Mouse (Mus musculus): ENCODE data around the gene Tln1. TPM values are rescaled to one million over a fixed set of nuclear protein-coding genes. Genes with fewer than 3 reads are reported as not detected.
"Not testable (repeated sequence)": the region's sequence is repeated elsewhere in the genome, so short reads cannot be mapped to it uniquely, and the experiment has no call there.

Gene Tln1
- polyA plus RNA-seq, 1 experiment from 2014 or later: 66.2 TPM

DNA sequence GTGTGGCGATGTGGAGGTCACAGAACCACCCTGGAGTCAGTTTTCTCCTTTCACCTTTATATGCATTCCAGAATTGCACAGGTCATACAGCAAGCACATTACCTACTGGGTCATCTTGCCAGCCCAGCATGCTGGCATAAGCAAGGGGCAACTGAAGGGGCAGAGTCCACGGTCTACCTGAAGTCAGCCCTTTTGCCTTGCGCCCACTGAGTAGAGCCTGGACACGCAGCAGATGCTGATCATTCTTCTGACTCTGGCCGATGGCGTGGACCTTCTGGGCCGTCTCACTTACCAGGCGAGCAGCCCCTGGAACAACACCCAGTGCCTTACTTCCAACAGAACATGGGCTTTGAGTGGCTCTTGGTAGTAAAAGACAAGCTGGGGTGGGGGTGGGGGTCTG is 65.1 kb downstream of the Tln1 start:
- no peak overlapping the region for H3K9ac ChIP-seq

DNA sequence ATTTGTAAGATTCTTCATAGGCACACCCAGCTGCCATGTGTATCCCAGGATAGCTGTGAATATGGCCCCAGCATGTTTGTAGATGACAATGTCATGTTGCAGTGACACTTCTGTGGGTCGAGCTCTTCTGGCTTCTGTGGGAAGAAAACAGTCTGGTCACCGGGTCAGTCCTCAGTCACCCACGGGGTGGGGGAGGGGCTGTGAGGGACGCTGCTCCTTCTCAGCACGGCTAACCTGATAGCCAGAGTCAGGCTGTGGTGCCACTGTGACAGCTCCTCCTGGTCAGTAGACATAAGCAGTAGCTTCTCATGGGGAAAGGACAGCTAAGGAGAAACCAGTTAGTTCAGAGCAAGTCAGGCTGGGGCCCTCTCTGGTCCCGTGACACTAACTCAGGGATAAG is 65.9 kb downstream of the Tln1 start:
- ATAC-seq (ENCODE audit: low FRiP score, low read depth): no peak
- Histone ChIP-seq H3K36me3 (0 out of 2 replicates have a peak, but pooled peaks cover 6% of the 10 kb centered on the region), H3K4me3 (no peak overlapping the region), H3K9me3 (no peaks in the 10 kb centered on the region), H3K4me1 (replicated peaks) (peaks cover 25% of the 10 kb centered on the region), H3K4me2 (no peak overlapping the region), H3K9ac (no peak overlapping the region), H3K27ac (replicated peaks) (no peak overlapping the region), H3K27me3 (no peaks in the 10 kb centered on the region)
- WGBS: 68% methylated on average over 6 of the region's 6 CpGs

More for the DNA sequence above, 65.1 kb downstream of the Tln1 start:
- no peak overlapping the region for H3K27ac ChIP-seq (replicated peaks)
- WGBS: 96% methylated on average over 8 of the region's 8 CpGs
- H3K9me3 ChIP-seq: no peaks in the 10 kb centered on the region
- H3K4me1 ChIP-seq (replicated peaks): peaks cover 25% of the 10 kb centered on the region
- no peak overlapping the region for H3K4me3 ChIP-seq
- H3K4me2 ChIP-seq: 0 out of 2 replicates have a peak overlapping the region, but pooled peaks have one; percentile 90
- H3K36me3 ChIP-seq: 0 out of 2 replicates have a peak, but pooled peaks cover 6% of the 10 kb centered on the region
- no peak for ATAC-seq (ENCODE audit: low FRiP score, low read depth)
- no peaks in the 10 kb centered on the region for H3K27me3 ChIP-seq

DNA sequence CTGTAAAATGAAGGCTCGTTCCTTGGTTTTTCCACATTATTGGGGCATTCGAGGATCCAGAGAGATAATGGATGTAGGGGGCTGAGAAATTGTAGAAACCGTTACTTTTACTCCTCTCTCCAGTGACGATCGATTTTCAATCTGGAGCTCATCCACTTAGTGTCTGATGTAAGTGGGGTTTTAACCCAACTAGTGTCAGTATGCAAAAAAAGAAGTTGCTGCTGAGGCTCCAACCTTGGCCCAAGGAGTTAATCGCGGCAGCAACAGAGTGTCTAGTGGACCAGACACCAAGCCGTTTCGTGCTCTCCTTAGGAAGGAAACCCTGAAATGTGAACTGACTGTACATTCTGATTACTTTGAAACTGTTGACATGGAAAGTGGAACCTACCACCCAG is 68.6 kb downstream of the Tln1 start:
- WGBS: 1% methylated on average over 9 of the region's 9 CpGs
- peak overlapping the region; percentile 81 for H3K4me3 ChIP-seq
- no peak for ATAC-seq (ENCODE audit: low FRiP score, low read depth)
- 0 out of 2 replicates have a peak, but pooled peaks cover 6% of the 10 kb centered on the region for H3K36me3 ChIP-seq
- H3K4me2 ChIP-seq: peak overlapping the region; percentile 71
- peaks cover 17% of the 10 kb centered on the region for H3K4me1 ChIP-seq (replicated peaks)
- no peaks in the 10 kb centered on the region for H3K9me3 ChIP-seq
- peak overlapping the region; percentile 92 for H3K9ac ChIP-seq
- H3K27ac ChIP-seq (replicated peaks): peak overlapping the region; percentile 94
- H3K27me3 ChIP-seq: no peaks in the 10 kb centered on the region

DNA sequence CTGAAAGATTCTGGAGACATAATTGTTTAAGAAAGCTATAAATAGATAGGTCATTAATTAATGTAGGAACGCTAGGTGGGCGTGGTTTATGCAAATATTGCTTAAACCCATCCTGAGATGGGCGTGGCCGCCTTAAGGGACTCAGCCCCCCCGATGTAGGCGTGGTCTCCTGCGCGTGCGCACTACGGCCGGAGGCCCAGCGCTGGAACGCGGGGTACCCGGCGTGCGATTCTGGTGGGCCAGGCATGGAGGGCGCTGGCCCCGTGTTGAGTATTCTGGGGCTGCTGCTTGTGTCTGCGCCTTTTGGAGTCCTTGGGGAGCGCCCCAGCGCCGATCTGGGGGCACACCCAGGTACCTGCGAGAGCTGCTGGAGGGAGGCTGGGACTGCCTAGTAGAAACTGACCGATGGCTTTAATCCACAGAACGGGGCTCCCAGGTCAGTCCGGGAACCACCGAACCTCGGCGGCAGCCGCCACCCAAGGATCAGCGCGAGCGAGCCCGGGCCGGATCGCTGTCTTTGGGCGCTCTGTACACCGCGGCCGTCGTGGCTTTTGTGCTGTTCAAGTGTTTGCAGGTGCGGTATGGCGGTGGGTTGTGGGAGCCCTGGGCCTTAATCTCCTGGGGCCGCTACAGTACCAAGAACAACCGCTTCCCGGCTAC is 69.2 kb downstream of the Tln1 start:
- WGBS: under 1% methylated on average over 47 of the region's 47 CpGs
- H3K4me2 ChIP-seq: peak overlapping the region; percentile 71
- H3K27ac ChIP-seq (replicated peaks): peak overlapping the region; percentile 94
- peak overlapping the region; percentile 81 for H3K4me3 ChIP-seq
- peaks cover 16% of the 10 kb centered on the region for H3K4me1 ChIP-seq (replicated peaks)
- H3K27me3 ChIP-seq: no peaks in the 10 kb centered on the region
- ATAC-seq (ENCODE audit: low FRiP score, low read depth): peak; percentile 90
- peak overlapping the region; percentile 92 for H3K9ac ChIP-seq
- no peaks in the 10 kb centered on the region for H3K9me3 ChIP-seq
- H3K36me3 ChIP-seq: 0 out of 2 replicates have a peak, but pooled peaks cover 6% of the 10 kb centered on the region

DNA sequence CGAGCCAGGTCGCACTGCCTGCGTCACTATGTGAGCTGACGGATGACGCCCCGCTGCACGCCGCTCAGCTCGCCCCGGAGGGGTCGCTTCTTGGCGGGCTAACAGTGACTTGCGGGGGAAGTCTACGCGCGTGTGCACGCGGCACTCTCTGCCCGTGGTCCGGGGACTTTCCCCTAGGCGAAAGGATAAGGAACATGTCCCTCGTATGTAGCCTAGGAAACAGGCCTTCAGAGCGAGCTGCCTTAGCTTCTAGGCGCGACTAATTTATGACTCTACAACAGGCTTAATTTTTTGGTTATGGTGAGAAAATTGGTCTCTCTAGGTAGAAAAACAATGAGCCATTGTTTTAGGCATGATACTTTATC is 69.7 kb downstream of the Tln1 start, which contains the start of gene Ccdc107:
Gene Ccdc107 (plus strand): TSS at position 80 of the 365 bp plus-strand sequence.
- Histone ChIP-seq H3K27ac (replicated peaks) (peak within 1 kb of the TSS; percentile 94), H3K9me3 (no peaks in the 10 kb centered on the region), H3K4me2 (peak within 1 kb of the TSS; percentile 71), H3K27me3 (no peaks in the 10 kb centered on the region), H3K36me3 (0 out of 2 replicates have a peak, but pooled peaks cover 6% of the 10 kb centered on the region), H3K9ac (peak within 1 kb of the TSS; percentile 92), H3K4me3 (peak within 1 kb of the TSS; percentile 81), H3K4me1 (replicated peaks) (peaks cover 16% of the 10 kb centered on the region)
- WGBS: under 1% methylated on average over 25 of the region's 25 CpGs
- ATAC-seq (ENCODE audit: low FRiP score, low read depth): peak; percentile 98

DNA sequence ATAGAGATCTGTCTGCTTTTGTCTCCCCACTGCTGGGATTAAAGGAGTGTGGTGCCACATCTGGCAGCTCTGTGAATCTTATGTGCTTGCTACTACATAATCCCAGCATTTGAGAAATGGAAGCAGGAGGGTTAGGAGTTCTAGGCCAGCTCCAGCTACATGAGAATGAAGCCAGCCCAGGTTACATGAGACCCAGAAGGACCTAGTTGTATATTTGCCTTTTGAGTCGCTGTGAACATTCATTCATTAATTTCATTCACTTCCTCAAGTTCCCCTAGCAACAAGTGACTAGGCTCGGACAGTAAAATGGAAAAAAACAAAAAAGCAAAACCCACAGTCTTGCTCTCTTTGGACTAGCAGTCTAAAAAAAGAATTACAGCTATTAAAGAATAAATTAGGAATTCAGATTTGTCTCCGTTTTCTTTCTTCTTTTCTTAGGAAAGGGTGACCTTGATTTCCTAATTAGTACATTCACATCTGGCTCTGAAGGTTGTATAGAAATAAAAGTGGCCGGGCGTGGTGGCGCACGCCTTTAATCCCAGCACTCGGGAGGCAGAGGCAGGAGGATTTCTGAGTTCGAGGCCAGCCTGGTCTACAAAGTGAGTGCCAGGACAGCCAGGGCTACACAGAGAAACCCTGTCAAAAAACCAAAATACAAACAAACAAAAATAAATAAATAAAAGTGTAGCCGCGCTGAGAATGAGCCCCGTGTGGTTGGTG is 70.2 kb downstream of the Tln1 start:
- Histone ChIP-seq H3K4me1 (replicated peaks) (peaks cover 16% of the 10 kb centered on the region), H3K4me3 (peak overlapping the region; percentile 81), H3K9me3 (no peaks in the 10 kb centered on the region), H3K4me2 (peak overlapping the region; percentile 71), H3K27ac (replicated peaks) (peak overlapping the region; percentile 94), H3K9ac (no peak overlapping the region), H3K27me3 (no peaks in the 10 kb centered on the region), H3K36me3 (0 out of 2 replicates have a peak, but pooled peaks cover 6% of the 10 kb centered on the region)
- WGBS: 38% methylated on average over 12 of the region's 12 CpGs
- ATAC-seq (ENCODE audit: low FRiP score, low read depth): no peak

DNA sequence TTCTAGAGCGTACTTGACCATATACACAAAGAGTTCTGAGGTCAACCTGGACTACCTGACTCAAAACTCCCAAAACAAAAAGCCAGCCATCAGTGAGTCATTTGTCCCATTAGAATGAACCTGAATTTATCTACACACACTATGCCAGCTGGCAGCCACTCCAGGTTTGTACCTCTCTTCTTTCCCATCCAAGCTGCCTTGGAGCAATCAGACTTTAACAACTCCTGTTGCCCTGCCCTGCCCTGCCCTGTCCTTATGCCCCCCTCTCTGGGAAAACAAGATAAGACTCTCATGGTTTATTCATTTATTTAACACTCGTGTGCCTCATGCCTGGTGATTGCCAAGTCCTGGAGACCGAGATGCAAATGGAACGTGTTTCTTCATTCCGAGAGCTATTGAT is 71.7 kb downstream of the Tln1 start:
- WGBS: 81% methylated on average over 5 of the region's 5 CpGs
- Histone ChIP-seq H3K36me3 (no peaks in the 10 kb centered on the region), H3K9ac (no peak overlapping the region), H3K4me3 (no peak overlapping the region), H3K27me3 (no peaks in the 10 kb centered on the region), H3K27ac (replicated peaks) (no peak overlapping the region), H3K4me2 (no peak overlapping the region), H3K9me3 (no peaks in the 10 kb centered on the region), H3K4me1 (replicated peaks) (peaks cover 16% of the 10 kb centered on the region)
- ATAC-seq (ENCODE audit: low FRiP score, low read depth): no peak

DNA sequence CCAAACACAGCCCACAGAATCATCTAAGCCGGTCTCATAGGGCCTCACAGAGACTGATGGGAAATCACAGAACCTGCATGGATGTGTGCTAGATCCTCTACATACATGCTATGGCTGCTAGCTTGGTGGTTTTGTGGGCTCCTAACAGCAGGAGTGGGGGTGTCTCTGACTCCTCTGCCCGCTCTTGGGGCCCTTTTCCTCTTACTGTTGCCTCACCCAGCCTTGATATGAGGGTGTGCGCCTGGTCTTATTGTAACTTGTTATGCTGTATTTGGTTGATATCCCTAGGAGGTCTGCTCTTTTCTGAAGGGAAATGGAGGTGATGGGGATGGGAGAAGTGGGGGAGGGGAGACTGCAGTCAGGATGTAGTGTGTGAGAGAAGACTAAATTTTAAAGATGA is 72.9 kb downstream of the Tln1 start:
- no peak overlapping the region for H3K9ac ChIP-seq
- 96% methylated on average over 3 of the region's 3 CpGs for WGBS
- ATAC-seq (ENCODE audit: low FRiP score, low read depth): no peak

DNA sequence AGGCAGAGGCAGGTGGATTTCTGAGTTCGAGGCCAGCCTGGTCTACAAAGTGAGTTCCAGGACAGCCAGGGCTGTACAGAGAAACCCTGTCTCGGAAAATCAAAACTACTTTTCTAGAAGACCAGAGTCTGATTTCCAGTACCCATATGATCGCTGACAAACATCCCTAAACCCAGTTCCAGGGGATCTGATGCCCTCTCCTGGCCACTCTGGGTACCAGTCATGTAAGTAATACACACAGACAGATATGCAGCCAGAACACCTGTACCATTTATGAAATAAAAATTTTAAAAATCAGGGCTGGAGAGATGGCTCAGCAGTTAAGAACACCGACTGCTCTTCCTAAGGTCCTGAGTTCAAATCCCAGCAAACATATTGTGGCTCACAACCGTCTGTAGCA is 76.8 kb downstream of the Tln1 start:
- not testable (repeated sequence) for H3K4me2 ChIP-seq; H3K36me3 ChIP-seq; ATAC-seq (ENCODE audit: low FRiP score, low read depth); H3K4me3 ChIP-seq; H3K27ac ChIP-seq (replicated peaks); H3K9me3 ChIP-seq; H3K4me1 ChIP-seq (replicated peaks); H3K27me3 ChIP-seq; H3K9ac ChIP-seq
- WGBS: 88% methylated on average over 5 of the region's 5 CpGs

More for the DNA sequence above, 72.9 kb downstream of the Tln1 start:
- Histone ChIP-seq H3K27me3 (no peaks in the 10 kb centered on the region), H3K36me3 (no peaks in the 10 kb centered on the region), H3K9me3 (no peaks in the 10 kb centered on the region), H3K27ac (replicated peaks) (no peak overlapping the region), H3K4me1 (replicated peaks) (peaks cover 8% of the 10 kb centered on the region), H3K4me2 (no peak overlapping the region), H3K4me3 (no peak overlapping the region)

DNA sequence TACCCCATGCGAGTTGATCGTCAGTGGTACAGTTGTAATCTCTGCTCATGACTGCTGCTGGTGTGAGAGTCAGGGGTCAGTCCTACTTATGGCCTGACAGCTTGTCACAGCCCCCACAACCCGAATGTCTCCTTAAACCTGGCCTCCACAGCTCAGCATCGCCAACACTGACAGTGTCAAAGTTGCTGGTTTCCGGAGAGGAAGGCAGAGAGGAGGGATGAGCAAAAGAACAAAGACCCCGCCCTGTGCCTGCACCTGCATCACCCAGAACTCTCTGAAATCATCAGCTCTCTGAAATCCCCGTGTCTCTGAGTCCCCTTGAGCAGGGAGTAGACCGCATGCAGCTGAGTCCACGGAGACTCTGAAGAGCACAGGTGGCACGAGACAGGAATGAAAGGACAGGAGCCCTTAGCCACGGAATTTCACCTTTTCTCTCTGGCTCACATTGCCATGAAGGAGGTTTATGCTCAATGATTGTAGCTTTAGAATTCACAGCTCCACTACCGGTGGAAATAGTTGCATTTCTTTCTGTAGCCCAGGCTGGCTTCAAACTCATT is 78.9 kb downstream of the Tln1 start, which contains the start of gene Sit1:
Gene Sit1 (minus strand): TSS at position 200 of the 557 bp plus-strand sequence.
- ATAC-seq (ENCODE audit: low FRiP score, low read depth): no peak
- Histone ChIP-seq H3K4me2 (no peak within 1 kb of the TSS), H3K9me3 (no peaks in the 10 kb centered on the region), H3K27ac (replicated peaks) (no peak within 1 kb of the TSS), H3K4me3 (no peak within 1 kb of the TSS), H3K27me3 (no peaks in the 10 kb centered on the region), H3K4me1 (replicated peaks) (no peaks in the 10 kb centered on the region), H3K9ac (no peak within 1 kb of the TSS), H3K36me3 (no peaks in the 10 kb centered on the region)
- 66% methylated on average over 12 of the region's 12 CpGs for WGBS

DNA sequence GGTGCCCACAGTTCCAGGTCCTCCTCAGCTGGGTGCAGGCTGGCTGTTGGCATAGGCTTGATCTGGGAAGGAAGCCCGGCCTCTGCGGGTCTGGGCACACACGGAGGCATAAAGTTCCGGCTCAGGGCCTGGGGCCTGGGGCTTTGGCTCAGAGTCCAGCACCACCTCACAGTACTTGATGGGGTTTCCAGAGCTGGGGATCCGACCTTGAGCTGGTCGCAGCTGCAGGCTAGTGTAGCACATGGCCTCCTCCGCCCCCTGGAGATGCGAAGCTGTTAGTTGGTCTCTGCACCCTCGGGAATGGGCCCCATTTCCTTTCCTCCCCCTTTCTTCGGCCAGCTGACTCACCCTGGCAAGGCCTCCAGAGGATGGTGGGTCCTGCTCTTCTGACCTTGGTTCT is 79.9 kb downstream of the Tln1 start:
- Histone ChIP-seq H3K9me3 (no peaks in the 10 kb centered on the region), H3K4me2 (no peak overlapping the region), H3K4me1 (replicated peaks) (0 out of 2 replicates have a peak, but pooled peaks cover 3% of the 10 kb centered on the region), H3K27me3 (no peaks in the 10 kb centered on the region), H3K4me3 (no peak overlapping the region), H3K36me3 (no peaks in the 10 kb centered on the region), H3K27ac (replicated peaks) (no peak overlapping the region), H3K9ac (no peak overlapping the region)
- 75% methylated on average over 10 of the region's 10 CpGs for WGBS
- ATAC-seq (ENCODE audit: low FRiP score, low read depth): no peak

DNA sequence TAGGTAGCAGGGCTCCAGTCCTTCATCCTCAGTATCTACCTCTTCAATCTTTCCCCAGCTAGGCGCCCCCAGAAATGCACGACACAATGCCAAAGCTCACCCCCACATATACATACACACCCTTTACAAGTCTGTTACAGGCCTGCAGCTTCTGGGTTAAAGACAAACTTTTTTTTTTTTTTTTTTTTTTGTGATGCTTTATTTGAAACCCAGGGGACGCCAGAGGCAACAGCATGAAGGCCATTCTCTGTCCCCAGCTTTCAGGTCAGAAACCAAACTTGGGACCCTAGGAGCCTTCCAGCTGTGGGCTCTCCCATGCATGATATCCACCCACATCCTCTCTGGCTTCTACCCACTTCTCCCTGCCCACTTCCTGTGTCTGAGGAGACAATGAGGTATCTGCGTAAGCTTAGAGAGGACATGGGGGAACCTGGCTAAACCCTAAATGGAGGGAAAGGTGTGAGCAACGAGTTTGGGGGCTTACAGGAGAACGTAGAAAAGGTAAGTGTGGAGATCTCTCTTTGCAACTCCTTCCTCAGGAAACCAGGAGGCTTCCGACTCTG is 80.5 kb downstream of the Tln1 start:
- 0 out of 2 replicates have a peak, but pooled peaks cover 3% of the 10 kb centered on the region for H3K4me1 ChIP-seq (replicated peaks)
- no peak overlapping the region for H3K9ac ChIP-seq
- H3K9me3 ChIP-seq: no peaks in the 10 kb centered on the region
- ATAC-seq (ENCODE audit: low FRiP score, low read depth): no peak
- H3K27ac ChIP-seq (replicated peaks): no peak overlapping the region
- 81% methylated on average over 7 of the region's 7 CpGs for WGBS
- no peak overlapping the region for H3K4me2 ChIP-seq
- H3K36me3 ChIP-seq: no peaks in the 10 kb centered on the region
- no peak overlapping the region for H3K4me3 ChIP-seq
- no peaks in the 10 kb centered on the region for H3K27me3 ChIP-seq

All from hindbrain, embryonic 15.5 days (tissue).